Mouse (Mus musculus): ENCODE measurements at regions not wholly inside any gene's neighbourhood (a gene's known extent, or its start where the extent isn't known, plus 50 kb on each side); places are given as distances from the start of the nearest gene placed in this dataset.

- DNase-seq (ENCODE audit: extremely low read depth): no peak
- no peak overlapping the region for H3K27ac ChIP-seq (ENCODE audit: insufficient read depth, low read depth)
- peaks cover 60% of the 10 kb centered on the region for H3K9me3 ChIP-seq (replicated peaks; ENCODE audit: low read length)
- H3K27me3 ChIP-seq (replicated peaks): no peaks in the 10 kb centered on the region
- no peak overlapping the region for H3K4me2 ChIP-seq (ENCODE audit: insufficient read depth, low read depth, poor library complexity, severe bottlenecking)
- dilution Hi-C loops (cut with MboI; ENCODE audit: extremely low pct_ligation_motif_present, extremely low pct_unique_long_range_greater_than_20kb, low sequenced_read_pairs) (no loop called here), in situ Hi-C loops (cut with MboI; ENCODE audit: low pct_ligation_motif_present, low pct_unique_long_range_greater_than_20kb, low sequenced_read_pairs) (no loop called here)
- no peaks in the 10 kb centered on the region for H3K4me1 ChIP-seq (ENCODE audit: control insufficient read depth in 1 of 2, insufficient read depth in 2 of 2)
- no peak for TF ChIP-seq E2F4 (IDR thresholded peaks at IDR 0.05; ENCODE audit: insufficient replicate concordance, low read depth, low read length)
- no peak overlapping the region for H3K4me3 ChIP-seq (replicated peaks in 1 of 3; ENCODE audit: low read depth in 2 of 3, low read length in 2 of 3, poor library complexity in 1 of 3)
- H3K79me2 ChIP-seq (replicated peaks; ENCODE audit: control insufficient read depth, extremely low read depth, insufficient read depth, poor library complexity, severe bottlenecking): no peaks in the 10 kb centered on the region
- H3K9ac ChIP-seq (ENCODE audit: insufficient read depth, low read depth): no peak overlapping the region
- no peaks in the 10 kb centered on the region for H3K36me3 ChIP-seq (replicated peaks in 1 of 2; ENCODE audit: control insufficient read depth in 1 of 2, insufficient read depth in 1 of 2, low read length in 1 of 2)
Measured at GRCm38 (mm10) chr5:132633198-132633884, 90.2 kb upstream of the Auts2 start.

GRCm38 (mm10) chr5:132621751-132622150 lies 78.6 kb upstream of the Auts2 start:
- DNase-seq (ENCODE audit: extremely low read depth): no peak
- dilution Hi-C loops (cut with MboI; ENCODE audit: extremely low pct_ligation_motif_present, extremely low pct_unique_long_range_greater_than_20kb, low sequenced_read_pairs): no loop called here
- Histone ChIP-seq H3K79me2 (replicated peaks; ENCODE audit: control insufficient read depth, extremely low read depth, insufficient read depth, poor library complexity, severe bottlenecking) (no peaks in the 10 kb centered on the region), H3K4me3 (replicated peaks in 1 of 3; ENCODE audit: low read depth in 2 of 3, low read length in 2 of 3, poor library complexity in 1 of 3) (no peak overlapping the region), H3K9ac (ENCODE audit: insufficient read depth, low read depth) (no peak overlapping the region), H3K27ac (ENCODE audit: insufficient read depth, low read depth) (no peak overlapping the region), H3K9me3 (replicated peaks; ENCODE audit: low read length) (peaks cover 67% of the 10 kb centered on the region), H3K36me3 (replicated peaks in 1 of 2; ENCODE audit: control insufficient read depth in 1 of 2, insufficient read depth in 1 of 2, low read length in 1 of 2) (no peaks in the 10 kb centered on the region), H3K4me2 (ENCODE audit: insufficient read depth, low read depth, poor library complexity, severe bottlenecking) (no peak overlapping the region), H3K27me3 (replicated peaks) (no peaks in the 10 kb centered on the region), H3K4me1 (ENCODE audit: control insufficient read depth in 1 of 2, insufficient read depth in 2 of 2) (no peaks in the 10 kb centered on the region)
- in situ Hi-C loops (cut with MboI; ENCODE audit: low pct_ligation_motif_present, low pct_unique_long_range_greater_than_20kb, low sequenced_read_pairs): no loop called here
- TF ChIP-seq CHD1 (IDR thresholded peaks at IDR 0.05; ENCODE audit: low read depth, low read length): no peak
- no peak for TF ChIP-seq NELFE (IDR thresholded peaks at IDR 0.05; ENCODE audit: low read depth, low read length)
- TF ChIP-seq EP300 (IDR thresholded peaks at IDR 0.05; ENCODE audit: low read length): no peak
- no peak for TF ChIP-seq BHLHE40 (IDR thresholded peaks at IDR 0.05; ENCODE audit: low read depth, low read length)
- TF ChIP-seq RCOR1 (conservative IDR thresholded peaks at IDR 0.05; ENCODE audit: low read depth, low read length): no peak
- no peak for TF ChIP-seq ZKSCAN1 (IDR thresholded peaks at IDR 0.05; ENCODE audit: borderline replicate concordance, low read depth, low read length)
- TF ChIP-seq JUND (conservative IDR thresholded peaks at IDR 0.05; ENCODE audit: low read depth, low read length): no peak
- no peak for TF ChIP-seq SMC3 (IDR thresholded peaks at IDR 0.05; ENCODE audit: low read depth, low read length)
- no peak for TF ChIP-seq HCFC1 (IDR thresholded peaks at IDR 0.05; ENCODE audit: low read depth, low read length)
- no peak for TF ChIP-seq IRF4 (IDR thresholded peaks at IDR 0.05; ENCODE audit: low read depth, low read length)
- TF ChIP-seq CTCF (conservative IDR thresholded peaks at IDR 0.05 in 1 of 2, IDR thresholded peaks at IDR 0.05 in 1 of 2; ENCODE audit: low read depth in 2 of 2, low read length in 2 of 2): no peak

GRCm38 (mm10) chr5:132617241-132617640 lies 74.1 kb upstream of the Auts2 start:
- Histone ChIP-seq H3K27ac (ENCODE audit: insufficient read depth, low read depth) (no peak overlapping the region), H3K36me3 (replicated peaks in 1 of 2; ENCODE audit: control insufficient read depth in 1 of 2, insufficient read depth in 1 of 2, low read length in 1 of 2) (no peaks in the 10 kb centered on the region), H3K4me1 (ENCODE audit: control insufficient read depth in 1 of 2, insufficient read depth in 2 of 2) (no peaks in the 10 kb centered on the region), H3K79me2 (replicated peaks; ENCODE audit: control insufficient read depth, extremely low read depth, insufficient read depth, poor library complexity, severe bottlenecking) (no peaks in the 10 kb centered on the region), H3K27me3 (replicated peaks) (no peaks in the 10 kb centered on the region), H3K9ac (ENCODE audit: insufficient read depth, low read depth) (no peak overlapping the region), H3K9me3 (replicated peaks; ENCODE audit: low read length) (peaks cover 75% of the 10 kb centered on the region), H3K4me2 (ENCODE audit: insufficient read depth, low read depth, poor library complexity, severe bottlenecking) (no peak overlapping the region), H3K4me3 (replicated peaks in 1 of 3; ENCODE audit: low read depth in 2 of 3, low read length in 2 of 3, poor library complexity in 1 of 3) (no peak overlapping the region)
- in situ Hi-C loops (cut with MboI; ENCODE audit: low pct_ligation_motif_present, low pct_unique_long_range_greater_than_20kb, low sequenced_read_pairs): no loop called here
- no peak for DNase-seq (ENCODE audit: extremely low read depth)
- dilution Hi-C loops (cut with MboI; ENCODE audit: extremely low pct_ligation_motif_present, extremely low pct_unique_long_range_greater_than_20kb, low sequenced_read_pairs): no loop called here
- no peak for TF ChIP-seq CHD1 (IDR thresholded peaks at IDR 0.05; ENCODE audit: low read depth, low read length)
- TF ChIP-seq ZC3H11A (IDR thresholded peaks at IDR 0.05; ENCODE audit: low read depth, low read length): no peak
- no peak for TF ChIP-seq NRF1 (IDR thresholded peaks at IDR 0.05; ENCODE audit: low read depth, low read length)
- TF ChIP-seq USF1 (IDR thresholded peaks at IDR 0.05; ENCODE audit: low read depth, low read length): no peak
- TF ChIP-seq JUND (conservative IDR thresholded peaks at IDR 0.05; ENCODE audit: low read depth, low read length): no peak
- TF ChIP-seq ZMIZ1 (IDR thresholded peaks at IDR 0.05; ENCODE audit: low read depth, low read length): no peak
- no peak for TF ChIP-seq RCOR1 (conservative IDR thresholded peaks at IDR 0.05; ENCODE audit: low read depth, low read length)
- no peak for TF ChIP-seq MAX (IDR thresholded peaks at IDR 0.05; ENCODE audit: low read length)
- no peak for TF ChIP-seq JUN (IDR thresholded peaks at IDR 0.05; ENCODE audit: insufficient read depth, low read depth, low read length)
- TF ChIP-seq MYC (IDR thresholded peaks at IDR 0.05; ENCODE audit: low read depth, low read length): no peak
- no peak for TF ChIP-seq TBP (conservative IDR thresholded peaks at IDR 0.05; ENCODE audit: low read depth, low read length)
- no peak for TF ChIP-seq IRF4 (IDR thresholded peaks at IDR 0.05; ENCODE audit: low read depth, low read length)
- TF ChIP-seq USF2 (conservative IDR thresholded peaks at IDR 0.05; ENCODE audit: low read depth, low read length): no peak
- TF ChIP-seq NELFE (IDR thresholded peaks at IDR 0.05; ENCODE audit: low read depth, low read length): no peak
- no peak for TF ChIP-seq ELF1 (IDR thresholded peaks at IDR 0.05; ENCODE audit: low read depth, low read length)
- TF ChIP-seq ETS1 (conservative IDR thresholded peaks at IDR 0.05; ENCODE audit: low read depth, low read length): no peak

Data from CH12.LX (cell line).